Mouse (Mus musculus): Measurements from ENCODE around the gene Zfp27.

DNA sequence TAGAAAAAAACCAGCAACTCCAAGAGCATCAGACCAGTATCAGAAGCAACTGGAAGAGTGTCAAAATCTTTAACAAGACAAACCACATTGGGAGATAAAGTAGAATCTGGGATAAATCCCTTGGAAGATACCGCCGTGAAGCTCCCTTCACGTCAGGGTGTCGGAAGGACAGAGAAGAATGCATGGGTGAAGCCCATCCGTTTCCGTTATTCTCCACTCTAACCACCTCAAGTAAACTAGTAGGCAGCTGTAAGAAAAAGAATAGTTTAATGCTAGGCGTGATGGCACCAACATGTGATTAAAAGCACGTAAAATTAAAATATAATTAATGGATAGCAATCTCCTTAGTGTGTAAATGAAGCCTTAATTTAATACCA lies 298 bp upstream of the Zfp27 start:
- TF ChIP-seq POLR2A (IDR thresholded peaks at IDR 0.05; ENCODE audit: low read depth, low read length) (no peak), CTCF (IDR thresholded peaks at IDR 0.05; ENCODE audit: extremely low read depth, insufficient read length, insufficient replicate concordance, low read depth, low read length) (no peak)

Data from small intestine, adult 2 months (tissue).